Mouse (Mus musculus): ENCODE measurements around the gene Rilpl1. TPM values are rescaled to one million over a fixed set of nuclear protein-coding genes. Genes with fewer than 3 reads are reported as not detected.
"Not testable (repeated sequence)": the region's sequence is repeated elsewhere in the genome, so short reads cannot be mapped to it uniquely, and the experiment has no call there.

The Rilpl1 gene
- polyA plus RNA-seq, 1 experiment from 2014 or later, result 4.6 TPM

DNA sequence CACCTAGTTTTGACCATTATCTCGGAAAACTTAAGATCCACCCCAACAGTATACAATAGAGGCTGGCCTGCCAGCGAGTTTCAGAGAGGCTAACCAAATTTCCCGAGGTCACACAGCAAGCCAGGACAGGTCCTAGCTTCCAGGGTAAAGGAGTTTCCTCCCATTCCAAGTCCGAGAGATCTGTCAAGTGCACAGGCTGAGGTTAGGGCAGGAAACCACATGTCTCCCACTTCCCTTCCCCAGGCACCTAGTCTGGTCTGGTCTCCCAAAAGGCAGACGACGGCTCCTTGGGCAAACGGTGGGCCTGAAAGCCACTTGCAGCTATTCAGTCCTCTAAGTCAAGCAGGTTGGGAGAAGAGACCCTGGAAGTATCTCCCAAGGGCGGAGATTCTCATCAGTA is 1.5 kb downstream of the Rilpl1 start:
- DNase-seq (ENCODE audit: low spot score), result no peak

DNA sequence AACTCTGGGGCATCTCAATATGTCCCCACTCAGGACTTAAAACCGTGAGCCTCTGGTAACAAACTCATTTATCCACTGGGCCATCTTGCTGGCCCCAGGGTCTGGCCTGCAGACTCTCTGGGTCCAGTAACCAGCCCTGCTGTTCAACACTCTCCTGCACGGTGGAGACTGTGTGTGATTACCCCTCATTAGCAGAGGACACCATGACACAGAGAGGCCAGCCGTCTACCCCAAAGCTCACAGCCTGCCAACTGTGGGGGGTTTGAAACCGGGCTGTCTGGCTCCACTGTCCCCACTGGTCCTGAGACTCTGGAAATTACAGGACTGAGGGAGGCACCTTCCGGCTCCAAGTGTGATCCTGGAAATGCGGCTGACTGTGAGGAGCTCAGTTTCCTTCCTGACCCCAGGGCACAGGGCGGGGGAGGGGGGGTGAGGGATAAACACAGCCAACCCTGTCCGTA is 2.0 kb downstream of the Rilpl1 start:
- DNase-seq (ENCODE audit: low spot score), result no peak

DNA sequence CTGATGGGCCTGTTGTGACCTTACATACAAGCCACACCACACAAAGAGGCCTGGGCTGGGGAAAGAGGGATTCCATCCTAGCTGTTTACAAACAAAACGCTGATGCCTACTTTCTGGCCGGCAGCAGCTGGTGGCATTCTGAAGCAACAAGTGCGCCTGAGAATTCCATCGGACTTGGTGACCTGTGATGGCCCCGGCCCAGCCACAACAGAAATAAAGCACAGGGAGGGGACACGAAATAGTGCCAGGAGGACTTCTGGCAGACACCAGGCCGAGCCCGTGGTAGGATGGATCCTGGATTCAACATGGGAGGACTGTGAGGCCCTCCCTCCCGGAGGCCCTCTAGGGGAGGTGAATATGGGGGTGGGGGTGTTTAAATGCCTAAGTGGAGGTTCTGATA is 2.4 kb downstream of the Rilpl1 start:
- DNase-seq (ENCODE audit: low spot score), result no peak

DNA sequence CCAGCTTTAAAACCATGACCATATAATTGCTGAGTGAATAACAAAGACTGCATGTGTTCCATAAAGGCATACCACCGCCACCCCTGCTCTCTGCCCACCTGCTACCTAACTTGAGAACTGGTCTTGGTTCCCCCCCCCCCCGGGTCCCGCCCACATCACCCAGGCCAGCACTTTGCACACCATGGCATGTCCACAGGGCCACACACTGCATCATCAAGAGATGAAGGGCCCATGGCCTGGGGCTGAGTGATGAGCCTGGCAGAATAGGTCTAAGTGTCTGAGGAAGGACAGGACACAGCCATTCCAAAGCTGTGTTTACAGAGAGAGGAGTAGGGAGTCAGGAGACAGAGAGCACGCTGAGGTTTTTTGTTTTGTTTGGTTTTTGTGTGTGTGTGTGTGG is 2.8 kb downstream of the Rilpl1 start:
- no peak for DNase-seq (ENCODE audit: low spot score)

GRCm38 (mm10) chr5:124524943-124525342 is 6.2 kb downstream of the Rilpl1 start:
- DNase-seq (ENCODE audit: low spot score), result no peak

DNA sequence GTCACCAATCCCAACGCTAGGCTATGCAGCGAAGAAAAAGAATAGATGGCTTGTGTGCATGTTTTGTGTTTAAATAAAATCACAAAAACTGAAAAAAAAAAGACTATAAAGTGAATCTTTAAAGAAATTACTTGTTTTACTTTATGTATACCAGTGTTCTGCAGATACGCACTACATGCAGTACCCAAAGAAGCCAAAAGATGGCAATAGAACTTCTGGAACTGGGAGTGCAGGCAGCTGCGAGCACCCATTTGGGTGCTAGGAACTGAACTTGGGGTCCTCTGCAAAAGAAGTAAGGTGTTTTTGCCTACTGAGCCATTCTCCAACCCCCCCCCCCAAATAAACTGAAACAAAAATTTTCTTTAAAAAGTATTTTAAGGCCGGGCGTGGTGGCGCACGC is 8.2 kb downstream of the Rilpl1 start:
- DNase-seq (ENCODE audit: low spot score), result peak; percentile 31

GRCm38 (mm10) chr5:124521588-124521987 is 9.6 kb downstream of the Rilpl1 start:
- DNase-seq (ENCODE audit: low spot score), result no peak

DNA sequence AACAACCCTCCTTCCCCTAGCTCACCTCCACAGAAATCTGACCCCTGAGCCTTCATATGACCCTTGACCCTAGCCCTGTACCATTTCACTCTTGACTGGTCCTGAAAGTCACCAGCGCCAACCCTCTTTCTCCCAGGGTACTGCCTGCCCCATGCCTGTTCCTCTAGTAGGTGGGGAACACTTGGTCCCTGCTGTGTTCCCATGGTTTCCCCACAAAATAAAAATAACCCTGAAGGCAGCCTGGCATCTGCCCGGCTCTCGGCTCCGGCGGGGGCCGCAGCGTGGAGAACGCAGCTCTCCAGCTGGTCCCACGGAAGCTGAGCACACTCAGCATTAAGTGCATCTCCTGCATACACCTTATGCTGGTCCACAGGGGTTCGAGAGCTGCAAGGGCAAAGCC is 12.5 kb downstream of the Rilpl1 start:
- DNase-seq (ENCODE audit: low spot score), result no peak

DNA sequence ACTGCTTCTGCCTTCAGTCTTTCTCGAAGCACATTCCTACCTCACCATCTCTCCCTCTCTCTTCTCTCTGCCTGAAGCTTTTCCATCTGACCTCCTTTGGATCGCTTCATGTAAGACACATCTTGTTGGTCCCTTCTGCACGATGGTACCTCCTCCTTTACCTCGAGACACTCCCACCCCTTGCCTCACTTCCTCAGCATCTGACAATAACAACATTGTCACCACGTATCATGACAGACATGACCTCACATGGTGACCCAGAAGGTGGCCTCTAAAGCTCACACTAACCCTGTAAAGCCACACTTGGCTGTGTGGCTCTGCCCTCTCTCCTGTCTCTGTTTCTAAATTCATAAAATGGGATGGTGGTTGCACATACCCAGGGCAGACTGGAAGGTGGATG is 15.4 kb downstream of the Rilpl1 start:
- DNase-seq (ENCODE audit: low spot score), result no peak

GRCm38 (mm10) chr5:124510536-124511050 is 20.6 kb downstream of the Rilpl1 start:
- no peak for DNase-seq (ENCODE audit: low spot score)

- no peak for DNase-seq (ENCODE audit: low spot score)
Measured at GRCm38 (mm10) chr5:124509742-124510237, 21.4 kb downstream of the Rilpl1 start.

GRCm38 (mm10) chr5:124509200-124509599 is 22.0 kb downstream of the Rilpl1 start:
- no peak for DNase-seq (ENCODE audit: low spot score)

GRCm38 (mm10) chr5:124506731-124507359 is 24.3 kb downstream of the Rilpl1 start:
- no peak for DNase-seq (ENCODE audit: low spot score)

- DNase-seq (ENCODE audit: low spot score), result no peak
Measured at GRCm38 (mm10) chr5:124505235-124505634, 26.0 kb downstream of the Rilpl1 start.

DNA sequence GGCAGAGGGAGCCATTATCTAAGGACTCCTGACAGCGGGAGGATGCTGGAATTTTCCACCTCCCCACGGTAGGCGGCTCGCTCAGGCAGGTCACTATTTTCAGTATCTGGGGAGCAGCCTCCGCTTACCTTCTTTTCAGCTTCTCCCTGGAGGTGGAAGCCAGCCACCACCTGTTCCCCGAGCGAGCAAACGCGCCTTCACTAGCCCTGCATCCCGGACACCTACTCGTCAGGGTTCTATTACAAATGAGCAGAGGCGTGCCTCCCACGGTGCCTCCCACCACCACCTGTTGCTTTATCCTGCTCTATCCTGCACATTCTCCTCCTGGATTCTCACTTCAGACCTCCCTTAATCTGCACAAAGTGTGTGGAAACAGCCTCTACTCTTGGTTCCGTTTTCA is 27.4 kb downstream of the Rilpl1 start:
- DNase-seq (ENCODE audit: low spot score), result no peak

GRCm38 (mm10) chr5:124501541-124501940 is 29.6 kb downstream of the Rilpl1 start:
- DNase-seq (ENCODE audit: low spot score), result no peak

DNA sequence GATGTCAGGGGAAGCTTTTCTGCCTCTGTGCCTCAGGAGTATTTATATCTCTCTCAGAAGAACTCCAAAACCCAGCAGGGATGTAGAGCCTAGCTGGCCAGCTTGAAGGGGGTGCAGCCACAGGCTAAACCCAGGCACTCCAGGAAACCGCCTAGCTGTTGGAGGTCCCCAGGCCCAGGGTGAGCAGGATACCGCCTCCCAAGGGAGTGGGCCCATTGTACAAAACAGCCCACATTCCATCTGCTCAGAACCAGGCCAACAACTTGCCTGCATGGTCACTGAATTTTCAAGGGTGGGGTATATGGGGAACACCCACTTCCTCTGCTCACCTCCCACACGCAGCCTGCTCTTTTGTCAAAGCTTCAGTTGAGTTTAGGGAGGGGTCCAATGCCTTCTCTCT is 30.6 kb downstream of the Rilpl1 start:
- no peak for DNase-seq (ENCODE audit: low spot score)

- DNase-seq (ENCODE audit: low spot score), result not testable (repeated sequence)
Measured at GRCm38 (mm10) chr5:124500037-124500436, 31.2 kb downstream of the Rilpl1 start.

GRCm38 (mm10) chr5:124499001-124499400 is 32.2 kb downstream of the Rilpl1 start:
- no peak for DNase-seq (ENCODE audit: low spot score)

DNA sequence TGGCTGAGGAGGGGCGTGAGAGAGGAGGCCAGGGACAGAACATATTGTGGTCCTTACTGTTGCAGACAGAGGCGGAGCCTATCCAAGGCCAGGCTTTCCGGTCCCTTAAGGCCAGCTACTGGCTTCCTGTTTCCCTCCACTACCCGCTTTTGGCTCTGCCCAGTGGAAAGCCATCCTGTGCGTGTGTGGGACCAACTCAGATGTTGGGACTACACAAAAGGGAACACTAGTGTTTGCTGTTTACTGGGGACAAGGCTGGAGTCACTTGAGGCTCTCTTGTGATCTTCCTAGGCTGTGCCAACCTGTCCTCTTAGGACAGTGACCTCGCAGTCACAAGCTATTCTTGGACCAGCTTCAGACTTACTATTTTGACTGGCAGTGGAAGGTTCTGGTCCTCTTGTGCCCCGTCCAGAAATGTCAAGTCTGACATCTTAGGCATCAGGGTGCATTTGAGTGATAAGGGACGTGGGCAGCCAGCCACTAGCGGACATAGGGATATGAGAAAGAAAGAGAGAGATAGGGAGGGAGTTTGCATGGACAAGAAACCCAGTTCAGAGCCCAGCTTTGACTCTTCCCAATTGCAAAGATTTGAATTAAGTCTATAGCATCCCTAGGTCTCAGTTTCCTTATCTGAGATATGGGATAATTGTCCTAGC is 32.8 kb downstream of the Rilpl1 start:
- DNase-seq (ENCODE audit: low spot score), result no peak

DNA sequence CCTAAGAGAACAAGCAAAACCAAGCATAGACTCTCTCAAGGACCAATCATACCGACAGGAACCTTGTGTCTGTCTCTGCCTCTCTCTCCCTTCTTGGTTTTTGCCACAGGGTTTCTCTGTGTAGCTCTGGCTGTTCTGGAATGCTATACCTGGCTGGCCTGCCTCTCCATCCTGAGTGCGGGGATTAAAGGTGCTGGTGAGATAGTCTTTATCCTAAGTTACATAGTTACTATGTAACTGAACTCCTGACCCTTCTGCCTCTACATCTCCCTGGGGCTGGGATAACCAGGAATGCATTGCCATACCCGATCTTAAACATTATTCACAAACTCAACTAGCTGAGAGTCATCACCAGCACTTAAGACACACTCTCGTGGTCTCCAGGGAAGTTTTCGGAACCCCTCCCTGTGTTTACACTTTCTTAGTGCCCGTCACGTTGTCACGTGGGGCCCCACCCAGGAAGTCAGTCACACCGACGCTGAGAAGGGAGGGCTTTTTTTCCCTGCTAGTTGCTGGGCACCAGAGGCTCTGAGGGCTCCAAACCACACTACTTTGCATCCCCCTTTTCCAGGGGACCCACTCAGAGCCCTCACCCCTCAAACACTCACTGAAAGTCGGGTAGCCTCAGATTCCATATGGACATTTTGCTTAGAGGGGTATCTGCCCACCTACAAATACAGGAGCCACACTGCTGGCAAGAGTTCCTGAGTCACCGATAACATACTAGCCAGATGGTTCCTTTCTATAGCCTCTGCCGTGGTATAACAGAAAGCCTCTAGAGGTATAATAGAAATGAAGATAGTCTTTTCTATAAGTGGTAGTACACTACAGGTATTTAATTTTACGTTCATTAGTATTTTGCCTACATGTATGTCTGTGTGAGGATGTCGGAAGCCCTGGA is 34.3 kb downstream of the Rilpl1 start:
- peak; percentile 69 for DNase-seq (ENCODE audit: low spot score)

DNA sequence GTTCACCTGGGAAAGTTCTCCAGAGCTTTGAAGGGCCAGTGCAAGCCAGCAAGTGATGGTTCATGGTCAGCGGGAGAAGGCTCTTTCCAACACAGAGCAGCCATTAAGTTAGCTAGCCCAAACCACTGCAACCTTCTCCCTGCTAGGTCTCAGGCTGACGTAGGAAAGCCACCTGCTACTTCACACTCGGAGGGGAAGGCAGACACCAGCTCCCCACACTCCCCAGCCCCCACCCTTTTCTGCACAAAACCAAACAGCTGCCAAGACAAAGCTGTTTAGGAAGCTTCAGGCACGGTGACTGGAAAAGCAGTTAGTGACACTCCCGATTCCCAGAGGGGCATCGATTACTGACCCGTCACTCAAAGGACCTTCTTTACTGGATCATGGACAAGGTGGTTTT is 35.6 kb downstream of the Rilpl1 start:
- peak; percentile 79 for DNase-seq (ENCODE audit: low spot score)
